Mouse (Mus musculus): ENCODE measurements around the gene Rbpj. TPM values are rescaled to one million over a fixed set of nuclear protein-coding genes. Genes with fewer than 3 reads are reported as not detected.
"Not testable (repeated sequence)": the region's sequence is repeated elsewhere in the genome, so short reads cannot be mapped to it uniquely, and the experiment has no call there.

Gene Rbpj
- polyA plus RNA-seq, 1 experiment, result 13.4 TPM

DNA sequence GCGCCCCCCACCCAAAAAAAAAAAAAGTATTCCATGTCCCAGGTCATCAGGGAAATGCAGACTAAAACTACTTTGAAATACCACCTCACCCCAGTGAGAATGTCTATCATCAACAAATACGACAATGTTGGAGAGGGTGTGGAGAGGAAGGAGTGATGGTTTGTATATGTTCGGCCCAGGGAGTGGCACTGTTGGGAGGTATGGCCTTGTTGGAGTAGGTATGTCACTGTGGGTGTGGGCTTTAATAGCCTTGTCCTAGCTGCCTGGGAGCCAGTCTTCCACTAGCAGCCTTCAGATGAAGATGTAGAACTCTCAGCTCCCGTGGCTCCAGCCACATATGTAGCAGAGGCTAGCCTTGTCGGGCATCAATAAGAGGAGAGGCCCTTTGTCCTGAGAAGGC lies 202.1 kb downstream of the Rbpj start:
- Histone ChIP-seq H3K27ac (ENCODE audit: insufficient read depth, low read depth, low read length) (no peak overlapping the region), H3K27me3 (replicated peaks; ENCODE audit: control insufficient read depth, insufficient read depth, low read length) (no peaks in the 10 kb centered on the region), H3K4me1 (ENCODE audit: control insufficient read depth, insufficient read depth, low read length) (no peaks in the 10 kb centered on the region), H3K36me3 (ENCODE audit: control insufficient read depth, insufficient read depth, low read length) (no peaks in the 10 kb centered on the region), H3K4me3 (ENCODE audit: insufficient read depth, low read depth, low read length) (no peak overlapping the region)
- WGBS, result 90% methylated on average over 5 of the region's 5 CpGs
- no peak for DNase-seq
- no peak for TF ChIP-seq CTCF (conservative IDR thresholded peaks at IDR 0.05; ENCODE audit: insufficient read depth, insufficient read length, low read depth, low read length)

DNA sequence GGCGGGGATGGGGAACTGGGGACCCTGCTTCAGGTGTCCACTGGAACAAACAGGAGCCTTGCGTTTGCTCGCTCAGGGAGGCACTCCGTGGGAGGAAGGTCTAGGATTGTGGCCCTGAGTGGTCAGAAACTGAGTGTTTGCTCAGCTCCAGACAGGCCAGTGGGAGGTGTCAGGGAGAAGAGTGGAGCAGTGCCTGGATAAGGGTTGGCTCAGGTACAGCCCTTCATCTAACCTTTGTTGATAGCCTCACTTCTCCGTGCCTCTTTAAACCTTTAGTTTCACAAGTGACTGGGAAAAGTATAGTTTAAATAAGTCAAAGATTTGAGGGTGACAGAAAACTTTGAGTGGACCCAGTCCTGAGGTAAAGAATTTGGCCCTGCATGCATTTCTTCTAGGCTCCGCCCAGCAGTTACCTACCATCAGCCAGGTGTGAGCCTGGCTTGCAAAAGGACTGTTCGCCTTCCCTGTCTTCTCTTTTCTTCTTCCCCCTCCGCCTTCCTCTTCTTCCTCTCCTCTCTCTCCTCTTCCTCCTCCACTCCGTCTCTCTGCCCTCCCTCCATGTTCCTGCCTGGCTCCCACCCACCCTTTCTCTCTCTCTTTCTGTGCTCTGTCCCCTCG lies 204.5 kb downstream of the Rbpj start:
- no peak for TF ChIP-seq POLR2A (IDR thresholded peaks at IDR 0.05; ENCODE audit: low read depth, low read length)

DNA sequence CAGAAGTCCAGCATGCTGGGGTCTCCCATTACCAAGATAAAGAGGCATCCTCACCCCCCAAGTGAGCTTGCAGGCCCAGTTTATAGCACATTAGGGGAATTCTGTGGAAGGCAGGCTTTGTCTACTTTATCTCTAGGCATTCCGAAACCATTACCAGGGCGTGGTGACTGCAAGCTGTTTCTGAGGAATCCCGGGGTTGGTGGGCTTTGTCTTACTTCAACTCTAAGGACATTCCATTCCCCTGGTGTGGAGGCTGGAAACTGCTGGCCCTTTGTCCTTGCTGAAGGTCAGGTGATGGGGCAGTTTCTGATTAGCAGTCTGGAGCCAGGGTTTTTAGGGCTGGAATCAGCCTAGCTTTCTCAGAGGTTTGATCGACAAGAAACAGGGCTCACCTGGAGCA lies 205.6 kb downstream of the Rbpj start:
- no peak for TF ChIP-seq POLR2A (IDR thresholded peaks at IDR 0.05; ENCODE audit: low read depth, low read length)
- no peak for TF ChIP-seq CTCF (conservative IDR thresholded peaks at IDR 0.05; ENCODE audit: insufficient read depth, insufficient read length, low read depth, low read length)
- 77% methylated on average over 4 of the region's 4 CpGs for WGBS
- H3K27me3 ChIP-seq (replicated peaks; ENCODE audit: control insufficient read depth, insufficient read depth, low read length), result no peaks in the 10 kb centered on the region
- no peak overlapping the region for H3K27ac ChIP-seq (ENCODE audit: insufficient read depth, low read depth, low read length)
- H3K36me3 ChIP-seq (ENCODE audit: control insufficient read depth, insufficient read depth, low read length), result no peaks in the 10 kb centered on the region
- H3K4me3 ChIP-seq (ENCODE audit: insufficient read depth, low read depth, low read length), result no peak overlapping the region
- no peak for DNase-seq
- no peaks in the 10 kb centered on the region for H3K4me1 ChIP-seq (ENCODE audit: control insufficient read depth, insufficient read depth, low read length)

More for the DNA sequence above, 204.5 kb downstream of the Rbpj start:
- Histone ChIP-seq H3K4me3 (ENCODE audit: insufficient read depth, low read depth, low read length) (no peak overlapping the region), H3K27me3 (replicated peaks; ENCODE audit: control insufficient read depth, insufficient read depth, low read length) (no peaks in the 10 kb centered on the region), H3K36me3 (ENCODE audit: control insufficient read depth, insufficient read depth, low read length) (no peaks in the 10 kb centered on the region), H3K4me1 (ENCODE audit: control insufficient read depth, insufficient read depth, low read length) (no peaks in the 10 kb centered on the region), H3K27ac (ENCODE audit: insufficient read depth, low read depth, low read length) (no peak overlapping the region)
- WGBS, result 78% methylated on average over 10 of the region's 10 CpGs
- DNase-seq, result no peak

DNA sequence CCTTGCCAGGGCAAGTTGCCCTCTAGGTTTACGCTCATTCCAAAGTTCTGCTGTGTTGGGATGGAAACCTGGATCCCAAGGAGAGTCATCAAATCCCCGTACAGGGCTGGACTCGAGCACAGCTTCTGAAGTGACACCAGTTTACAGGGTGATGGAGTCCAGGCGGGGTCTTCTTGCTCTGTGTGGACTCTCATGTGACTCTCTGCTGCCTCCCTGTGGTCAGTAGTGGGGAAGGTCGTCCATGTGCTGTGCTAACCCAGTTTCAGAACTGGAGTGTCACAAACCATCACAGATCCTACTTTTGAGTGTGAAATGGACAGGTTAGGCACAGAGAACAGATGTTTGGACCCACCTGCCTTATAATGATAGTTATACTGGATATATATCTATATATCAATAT lies 206.4 kb downstream of the Rbpj start:
- DNase-seq, result peak; percentile 74
- H3K27ac ChIP-seq (ENCODE audit: insufficient read depth, low read depth, low read length), result no peak overlapping the region
- WGBS, result 18% methylated on average over 5 of the region's 5 CpGs
- H3K4me1 ChIP-seq (ENCODE audit: control insufficient read depth, insufficient read depth, low read length), result no peaks in the 10 kb centered on the region
- no peaks in the 10 kb centered on the region for H3K36me3 ChIP-seq (ENCODE audit: control insufficient read depth, insufficient read depth, low read length)
- H3K27me3 ChIP-seq (replicated peaks; ENCODE audit: control insufficient read depth, insufficient read depth, low read length), result no peaks in the 10 kb centered on the region
- no peak overlapping the region for H3K4me3 ChIP-seq (ENCODE audit: insufficient read depth, low read depth, low read length)
- TF ChIP-seq POLR2A (IDR thresholded peaks at IDR 0.05; ENCODE audit: low read depth, low read length), result no peak
- TF ChIP-seq CTCF (conservative IDR thresholded peaks at IDR 0.05; ENCODE audit: insufficient read depth, insufficient read length, low read depth, low read length), result peak; percentile 88

DNA sequence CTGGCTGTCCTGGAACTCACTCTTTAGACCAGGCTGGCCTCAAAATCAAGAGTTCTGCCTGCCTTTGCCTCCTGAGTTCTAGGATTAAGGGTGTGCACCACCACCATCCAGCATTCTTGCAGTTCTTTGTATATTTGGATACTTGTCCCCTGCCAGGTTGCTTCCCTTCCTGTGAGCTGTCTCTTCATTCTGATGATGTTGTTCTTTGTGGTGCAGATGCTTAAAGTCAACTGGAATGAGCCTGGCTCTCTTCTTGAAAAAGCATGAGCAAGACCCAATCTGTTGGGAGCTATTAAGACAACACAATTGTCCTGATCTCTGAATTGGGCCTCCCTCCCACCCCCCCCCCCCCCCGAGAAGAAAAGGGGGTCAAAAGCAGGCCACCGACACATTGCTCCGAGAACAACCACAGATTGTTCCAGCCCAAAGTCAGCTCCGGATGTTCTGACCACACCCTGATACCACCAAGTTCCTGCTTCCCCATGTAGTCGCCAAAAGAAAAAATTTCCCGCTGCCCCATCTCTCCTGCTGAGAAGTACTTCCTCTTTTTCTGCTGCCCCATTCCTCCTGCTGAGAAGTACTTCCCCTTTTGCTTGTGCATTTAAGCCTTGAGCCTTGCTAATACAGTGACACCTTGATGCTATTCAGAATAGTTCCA lies 207.7 kb downstream of the Rbpj start:
- H3K27me3 ChIP-seq (replicated peaks; ENCODE audit: control insufficient read depth, insufficient read depth, low read length); H3K4me3 ChIP-seq (ENCODE audit: insufficient read depth, low read depth, low read length); H3K27ac ChIP-seq (ENCODE audit: insufficient read depth, low read depth, low read length); H3K4me1 ChIP-seq (ENCODE audit: control insufficient read depth, insufficient read depth, low read length); H3K36me3 ChIP-seq (ENCODE audit: control insufficient read depth, insufficient read depth, low read length); DNase-seq: not testable (repeated sequence)
- 90% methylated on average over 6 of the region's 6 CpGs for WGBS

DNA sequence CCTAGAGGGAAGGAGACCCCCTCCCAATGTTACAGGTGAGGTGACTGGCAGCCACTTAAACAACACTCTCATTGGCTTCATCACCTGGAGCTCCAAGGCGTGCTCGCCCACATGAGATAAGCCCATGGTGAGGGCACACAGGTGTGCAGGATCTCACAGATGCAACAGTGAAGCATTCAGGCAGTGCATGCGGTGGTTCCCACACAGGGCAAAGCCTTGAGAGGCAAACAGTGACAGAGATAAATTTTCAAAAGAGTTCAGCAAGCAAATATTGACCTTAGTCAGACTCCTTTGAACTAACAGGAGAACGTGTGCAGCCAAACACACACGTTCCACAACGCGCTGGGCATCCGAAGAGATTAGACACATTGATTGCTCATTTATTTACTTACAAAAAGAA lies 210.7 kb downstream of the Rbpj start:
- DNase-seq, result no peak
- Histone ChIP-seq H3K4me3 (ENCODE audit: insufficient read depth, low read depth, low read length) (no peak overlapping the region), H3K4me1 (ENCODE audit: control insufficient read depth, insufficient read depth, low read length) (no peaks in the 10 kb centered on the region), H3K27me3 (replicated peaks; ENCODE audit: control insufficient read depth, insufficient read depth, low read length) (no peaks in the 10 kb centered on the region), H3K36me3 (ENCODE audit: control insufficient read depth, insufficient read depth, low read length) (no peaks in the 10 kb centered on the region), H3K27ac (ENCODE audit: insufficient read depth, low read depth, low read length) (no peak overlapping the region)
- WGBS, result 82% methylated on average over 8 of the region's 8 CpGs
- TF ChIP-seq CTCF (conservative IDR thresholded peaks at IDR 0.05; ENCODE audit: insufficient read depth, insufficient read length, low read depth, low read length) (no peak), POLR2A (IDR thresholded peaks at IDR 0.05; ENCODE audit: low read depth, low read length) (no peak)

DNA sequence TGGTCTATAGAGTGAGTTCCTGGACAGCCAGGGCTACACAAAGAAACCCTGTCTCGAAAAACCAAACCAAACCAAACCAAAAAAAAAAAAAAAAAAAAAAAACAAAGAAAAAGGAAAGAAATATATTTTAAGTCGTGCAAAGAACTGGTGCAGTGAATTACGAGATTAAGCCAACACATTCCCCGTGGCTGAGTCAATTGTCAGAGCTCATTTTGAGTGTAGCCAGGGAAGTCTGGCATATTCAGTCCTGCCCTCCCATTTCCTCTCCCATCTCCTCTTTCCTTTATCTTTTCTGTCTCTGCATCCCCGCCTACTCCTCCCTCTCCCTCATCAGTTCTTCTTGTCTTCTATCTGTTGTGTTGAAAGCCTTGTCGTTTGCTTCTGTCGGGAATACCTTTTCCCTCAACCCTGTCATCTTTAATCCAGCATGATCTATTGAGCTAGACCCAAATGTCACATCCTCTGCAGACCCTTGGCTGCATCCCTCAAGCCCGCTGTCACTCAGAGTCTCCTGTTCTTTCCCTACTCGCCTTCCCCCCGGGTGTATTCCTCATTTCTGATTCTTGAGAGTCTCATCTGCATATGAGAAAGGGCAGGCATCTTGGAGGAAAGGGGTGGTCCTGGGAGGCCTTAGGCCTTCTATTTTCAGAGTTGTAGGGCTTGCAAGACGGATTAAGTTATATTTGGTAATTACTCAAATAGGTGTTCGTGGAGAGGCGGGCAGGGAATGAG lies 212.2 kb downstream of the Rbpj start:
- Histone ChIP-seq H3K36me3 (ENCODE audit: control insufficient read depth, insufficient read depth, low read length) (no peaks in the 10 kb centered on the region), H3K4me1 (ENCODE audit: control insufficient read depth, insufficient read depth, low read length) (no peaks in the 10 kb centered on the region), H3K27ac (ENCODE audit: insufficient read depth, low read depth, low read length) (no peak overlapping the region), H3K4me3 (ENCODE audit: insufficient read depth, low read depth, low read length) (no peak overlapping the region), H3K27me3 (replicated peaks; ENCODE audit: control insufficient read depth, insufficient read depth, low read length) (no peaks in the 10 kb centered on the region)
- WGBS, result 63% methylated on average over 13 of the region's 13 CpGs
- TF ChIP-seq CTCF (conservative IDR thresholded peaks at IDR 0.05; ENCODE audit: insufficient read depth, insufficient read length, low read depth, low read length) (no peak), POLR2A (IDR thresholded peaks at IDR 0.05; ENCODE audit: low read depth, low read length) (no peak)
- no peak for DNase-seq

Data from kidney, adult 2 months (tissue).